Mouse (Mus musculus) myocyte (in vitro differentiated cells): ENCODE measurements around the gene Rbm24. TPM values are rescaled to one million over a fixed set of nuclear protein-coding genes. Genes with fewer than 3 reads are reported as not detected.

ENCODE experiments used
- H3K27me3 ChIP-seq: one replicate; pipeline ENCODE4 v1.6.1; 2011; ENCODE audit not compliant: control insufficient read depth, insufficient read depth, insufficient read length
- H3K36me3 ChIP-seq: one replicate; pipeline ENCODE4 v1.6.1; 2011; ENCODE audit not compliant: control insufficient read depth, insufficient read depth
- H3K4me2 ChIP-seq: one replicate; pipeline ENCODE4 v1.6.1; 2011; ENCODE audit warnings: low read depth, control low read depth
- H3K4me3 ChIP-seq: one replicate; pipeline ENCODE4 v1.5.1; 2011; ENCODE audit warnings: mild to moderate bottlenecking, control low read depth, moderate library complexity
- H3K79me2 ChIP-seq: one replicate; pipeline ENCODE4 v1.6.1; 2011; ENCODE audit not compliant: control insufficient read depth, insufficient read depth
- H3ac ChIP-seq: one replicate; pipeline ENCODE4 v1.6.1; 2011; ENCODE audit not compliant: control insufficient read depth, insufficient read length
- CEBPB ChIP-seq: IDR thresholded peaks from 2 replicates; pipeline ENCODE4 v1.6.1; 2011; ENCODE audit warnings: mild to moderate bottlenecking, moderate library complexity; ENCODE audit not compliant: poor library complexity, insufficient read depth, severe bottlenecking
- E2F4 ChIP-seq: IDR thresholded peaks from one replicate; pipeline ENCODE4 v1.6.1; 2011; ENCODE audit warnings: mild to moderate bottlenecking, control low read depth, moderate library complexity; ENCODE audit not compliant: insufficient read depth
- MAX ChIP-seq: IDR thresholded peaks from one replicate; pipeline ENCODE4 v1.6.1; 2011; ENCODE audit warnings: low read depth, mild to moderate bottlenecking, control low read depth
- MYOD1 ChIP-seq, 3 experiments: IDR thresholded peaks; one replicate each; pipeline ENCODE4 v1.6.1; 2011; ENCODE audit warnings: control low read depth in 2 of 3, low read depth in 2 of 3, mild to moderate bottlenecking in 2 of 3, moderate library complexity in 1 of 3; ENCODE audit not compliant: insufficient read length in 2 of 3, control insufficient read depth in 1 of 3
- MYOG ChIP-seq, 3 experiments: IDR thresholded peaks; one replicate each; pipeline ENCODE4 v1.6.1; 2011; ENCODE audit warnings: control low read depth in 2 of 3, low read depth in 2 of 3, mild to moderate bottlenecking in 2 of 3; ENCODE audit not compliant: insufficient read length in 2 of 3, control insufficient read depth in 1 of 3, insufficient read depth in 1 of 3
- POLR2A ChIP-seq: IDR thresholded peaks from one replicate; pipeline ENCODE4 v1.6.1; 2011; ENCODE audit warnings: low read depth, mild to moderate bottlenecking, control low read depth, moderate library complexity; ENCODE audit not compliant: insufficient read length
- POLR2AphosphoS2 ChIP-seq: IDR thresholded peaks from one replicate; pipeline ENCODE4 v1.6.1; 2011; ENCODE audit warnings: low read depth, control low read depth; ENCODE audit not compliant: insufficient read length
- REST ChIP-seq: IDR thresholded peaks from one replicate; pipeline ENCODE4 v1.6.1; 2011; ENCODE audit warnings: mild to moderate bottlenecking, control low read depth, moderate library complexity; ENCODE audit not compliant: insufficient read depth, insufficient read length
- SRF ChIP-seq: IDR thresholded peaks from one replicate; pipeline ENCODE4 v1.6.1; 2011; ENCODE audit warnings: low read depth; ENCODE audit not compliant: control insufficient read depth, insufficient read length
- TCF12 ChIP-seq: IDR thresholded peaks from one replicate; pipeline ENCODE4 v1.6.1; 2011; ENCODE audit warnings: mild to moderate bottlenecking, control low read depth; ENCODE audit not compliant: poor library complexity, insufficient read depth, severe bottlenecking
- TCF3 ChIP-seq: IDR thresholded peaks from one replicate; pipeline ENCODE4 v1.6.1; 2011; ENCODE audit warnings: low read depth, control low read depth; ENCODE audit not compliant: insufficient read length
- USF1 ChIP-seq: IDR thresholded peaks from one replicate; pipeline ENCODE4 v1.6.1; 2011; ENCODE audit warnings: low read depth, mild to moderate bottlenecking, control low read depth, moderate library complexity
- polyA plus RNA-seq: library from polyadenylated mRNA; unstranded; fragments of >200 nt; fragmentation: generic; extraction: Trizol; gene quantifications from one replicate; pipeline ENCODE4 v1.2.1, GENCODE M21; 2012; ENCODE audit warnings: missing spikeins

Rbm24 gene
- polyA plus RNA-seq, 1 experiment, result 43.0 TPM

- Histone ChIP-seq H3K4me2 (no peak overlapping the region), H3K36me3 (peaks cover 4% of the 10 kb centered on the region), H3K4me3 (peak overlapping the region; percentile 38), H3K79me2 (peaks cover 12% of the 10 kb centered on the region), H3K27me3 (peaks cover 5% of the 10 kb centered on the region), H3ac (no peak overlapping the region)
- TF ChIP-seq MYOG (IDR thresholded peaks at IDR 0.05; ENCODE audit: control insufficient read depth in 1 of 3, insufficient read depth in 1 of 3, insufficient read length in 2 of 3, low read depth in 2 of 3), result no peak
- TF ChIP-seq TCF12, result no peak
Observed at GRCm38 (mm10) chr13:46420095-46420494, 1.9 kb downstream of the Rbm24 start.

DNA sequence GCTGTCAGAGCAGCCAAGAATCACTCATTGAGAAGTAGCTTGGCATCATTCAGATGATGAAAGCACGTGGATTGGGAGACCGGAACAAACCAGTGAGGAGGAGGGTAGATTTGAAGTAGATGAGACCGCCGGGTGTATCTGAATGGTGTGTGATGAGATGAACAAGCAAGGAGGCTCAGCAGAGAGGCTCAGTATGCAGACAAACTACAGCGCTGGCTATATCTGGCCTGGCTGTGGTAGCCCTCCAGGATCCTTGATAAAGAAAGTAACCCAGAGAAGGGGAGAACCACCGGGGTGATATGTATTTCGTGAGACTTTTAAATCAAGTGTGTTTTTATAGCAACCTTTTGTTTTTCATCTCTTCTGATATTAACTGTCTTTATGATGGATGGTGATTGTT lies 5.6 kb downstream of the Rbm24 start:
- peaks cover 12% of the 10 kb centered on the region for H3K79me2 ChIP-seq
- peaks cover 3% of the 10 kb centered on the region for H3K27me3 ChIP-seq
- H3K4me2 ChIP-seq, result peak overlapping the region; percentile 46
- peaks cover 4% of the 10 kb centered on the region for H3K36me3 ChIP-seq
- TF ChIP-seq CEBPB (no peak), MAX (no peak), TCF12 (no peak), TCF3 (no peak)
- H3K4me3 ChIP-seq, result no peak overlapping the region
- no peak overlapping the region for H3ac ChIP-seq

GRCm38 (mm10) chr13:46424376-46424775 lies 6.1 kb downstream of the Rbm24 start:
- Histone ChIP-seq H3K4me2 (peak overlapping the region; percentile 46), H3K27me3 (no peaks in the 10 kb centered on the region), H3K36me3 (peaks cover 4% of the 10 kb centered on the region), H3K79me2 (peaks cover 8% of the 10 kb centered on the region), H3K4me3 (no peak overlapping the region), H3ac (no peak overlapping the region)
- TF ChIP-seq SRF, result no peak
- TF ChIP-seq USF1, result no peak
- TF ChIP-seq MAX, result no peak
- no peak for TF ChIP-seq MYOD1 (IDR thresholded peaks at IDR 0.05; ENCODE audit: control insufficient read depth in 1 of 3, insufficient read length in 2 of 3, low read depth in 2 of 3)
- no peak for TF ChIP-seq POLR2A
- TF ChIP-seq POLR2AphosphoS2, result no peak
- TF ChIP-seq E2F4, result no peak
- no peak for TF ChIP-seq MYOG (IDR thresholded peaks at IDR 0.05; ENCODE audit: control insufficient read depth in 1 of 3, insufficient read depth in 1 of 3, insufficient read length in 2 of 3, low read depth in 2 of 3)
- no peak for TF ChIP-seq CEBPB
- no peak for TF ChIP-seq TCF12
- TF ChIP-seq REST, result no peak
- TF ChIP-seq TCF3, result no peak

GRCm38 (mm10) chr13:46426651-46427269 lies 8.5 kb downstream of the Rbm24 start:
- Histone ChIP-seq H3K36me3 (peaks cover 4% of the 10 kb centered on the region), H3K4me3 (no peak overlapping the region), H3K4me2 (peak overlapping the region; percentile 35), H3ac (no peak overlapping the region), H3K79me2 (no peaks in the 10 kb centered on the region), H3K27me3 (no peaks in the 10 kb centered on the region)
- TF ChIP-seq REST, result no peak
- no peak for TF ChIP-seq MAX
- peak in 2 of 3 experiments; percentile 56 to 84 for TF ChIP-seq MYOG (IDR thresholded peaks at IDR 0.05; ENCODE audit: control insufficient read depth in 1 of 3, insufficient read depth in 1 of 3, insufficient read length in 2 of 3, low read depth in 2 of 3)
- TF ChIP-seq MYOD1 (IDR thresholded peaks at IDR 0.05; ENCODE audit: control insufficient read depth in 1 of 3, insufficient read length in 2 of 3, low read depth in 2 of 3), result peak in 2 of 3 experiments; percentile 57 to 95
- no peak for TF ChIP-seq CEBPB
- TF ChIP-seq POLR2A, result no peak
- TF ChIP-seq TCF12, result peak; percentile 34
- TF ChIP-seq SRF, result peak; percentile 67
- peak; percentile 79 for TF ChIP-seq POLR2AphosphoS2
- TF ChIP-seq USF1, result no peak
- TF ChIP-seq E2F4, result no peak
- TF ChIP-seq TCF3, result peak; percentile 16

DNA sequence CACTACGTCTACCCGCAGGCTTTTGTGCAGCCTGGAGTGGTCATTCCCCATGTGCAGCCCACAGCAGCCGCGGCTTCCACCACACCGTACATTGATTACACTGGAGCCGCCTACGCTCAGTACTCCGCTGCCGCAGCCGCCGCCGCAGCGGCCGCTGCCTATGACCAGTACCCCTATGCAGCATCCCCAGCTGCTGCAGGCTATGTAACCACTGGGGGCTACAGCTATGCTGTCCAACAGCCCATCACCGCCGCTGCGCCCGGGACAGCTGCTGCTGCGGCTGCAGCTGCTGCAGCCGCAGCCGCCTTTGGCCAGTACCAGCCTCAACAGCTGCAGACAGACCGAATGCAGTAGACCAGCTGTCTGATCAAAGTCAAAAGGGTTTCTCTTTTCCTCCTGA lies 10.7 kb downstream of the Rbm24 start:
- H3K36me3 ChIP-seq, result peaks cover 4% of the 10 kb centered on the region
- no peak overlapping the region for H3K4me3 ChIP-seq
- no peak overlapping the region for H3K4me2 ChIP-seq
- no peaks in the 10 kb centered on the region for H3K27me3 ChIP-seq
- no peak overlapping the region for H3ac ChIP-seq
- H3K79me2 ChIP-seq, result no peaks in the 10 kb centered on the region
- TF ChIP-seq USF1 (no peak), TCF3 (no peak), REST (no peak), CEBPB (no peak), SRF (no peak), MAX (no peak), TCF12 (peak; percentile 32), POLR2AphosphoS2 (no peak), MYOG (IDR thresholded peaks at IDR 0.05; ENCODE audit: control insufficient read depth in 1 of 3, insufficient read depth in 1 of 3, insufficient read length in 2 of 3, low read depth in 2 of 3) (peak; percentile 73 to 77 (median 74)), E2F4 (no peak), POLR2A (no peak), MYOD1 (IDR thresholded peaks at IDR 0.05; ENCODE audit: control insufficient read depth in 1 of 3, insufficient read length in 2 of 3, low read depth in 2 of 3) (peak in 2 of 3 experiments; percentile 46 to 84)
